Mouse (Mus musculus) midbrain, embryonic 13.5 days (tissue): ENCODE data around the gene Ifit3. TPM values are rescaled to one million over a fixed set of nuclear protein-coding genes. Genes with fewer than 3 reads are reported as not detected.
"Not testable (repeated sequence)": the region's sequence is repeated elsewhere in the genome, so short reads cannot be mapped to it uniquely, and the experiment has no call there.

Experiments used
- ATAC-seq: fragments of 200-750 bp; cut with Nextera tagmentation; 2 replicates; pipeline ENCODE4 v1.8.0; 2017; ENCODE audit warnings: mild to moderate bottlenecking, moderate TSS enrichment, moderate library complexity
- H3K27ac ChIP-seq: fragments of 300-500 bp; sonication (generic); 2 replicates; pipeline ENCODE4 v1.5.1; 2015; ENCODE audit warnings: inconsistent platforms, mild to moderate bottlenecking, moderate library complexity
- H3K27me3 ChIP-seq: fragments of 300-500 bp; sonication (generic); 2 replicates; pipeline ENCODE4 v1.6.1; 2015; ENCODE audit warnings: mild to moderate bottlenecking, inconsistent platforms
- H3K36me3 ChIP-seq: fragments of 300-500 bp; sonication (generic); 2 replicates; pipeline ENCODE4 v1.6.1; 2015; ENCODE audit warnings: mild to moderate bottlenecking, inconsistent platforms
- H3K4me1 ChIP-seq: fragments of 300-500 bp; sonication (generic); replicated peaks from 2 replicates; pipeline ENCODE4 v1.6.1; 2015; ENCODE audit warnings: inconsistent platforms
- H3K4me2 ChIP-seq: fragments of 300-500 bp; sonication (generic); replicated peaks from 2 replicates; pipeline ENCODE4 v1.6.1; 2015; ENCODE audit warnings: moderate library complexity, mild to moderate bottlenecking, inconsistent platforms
- H3K4me3 ChIP-seq: fragments of 300-500 bp; sonication (generic); replicated peaks from 2 replicates; pipeline ENCODE4 v1.5.1; 2015; ENCODE audit warnings: mild to moderate bottlenecking, inconsistent platforms
- H3K9ac ChIP-seq: fragments of 300-500 bp; sonication (generic); replicated peaks from 2 replicates; pipeline ENCODE4 v1.6.1; 2015; ENCODE audit warnings: mild to moderate bottlenecking, inconsistent platforms
- H3K9me3 ChIP-seq: fragments of 300-500 bp; sonication (generic); 2 replicates; pipeline ENCODE4 v1.6.1; 2016; ENCODE audit warnings: mild to moderate bottlenecking, inconsistent platforms
- WGBS: fragments of 180-500 bp; shearing (Covaris S2); methylation state at CpG from one replicate; pipeline ENCODE4 v1.1.7; 2015; 5-methylcytosine and 5-hydroxymethylcytosine counted together
- polyA plus RNA-seq: library from polyadenylated mRNA; unstranded; fragments of >200 nt; fragmentation: Nextera tagmentation; extraction: Ambion mirVana; gene quantifications from 2 replicates; pipeline ENCODE4 v1.2.1, GENCODE M21; 2015

Gene Ifit3
- polyA plus RNA-seq, 1 experiment from 2014 or later: 0.92 TPM

GRCm38 (mm10) chr19:34594523-34594922, 11.2 kb downstream of the Ifit3 start:
- not testable (repeated sequence) for H3K36me3 ChIP-seq, H3K4me2 ChIP-seq, H3K9me3 ChIP-seq, H3K9ac ChIP-seq, H3K4me1 ChIP-seq, H3K4me3 ChIP-seq, H3K27ac ChIP-seq, H3K27me3 ChIP-seq, ATAC-seq
- WGBS: 85% methylated on average over 3 of the region's 3 CpGs

- no peaks in the 10 kb centered on the region for H3K4me1 ChIP-seq
- H3K27me3 ChIP-seq: no peaks in the 10 kb centered on the region
- H3K9me3 ChIP-seq: no peaks in the 10 kb centered on the region
- H3K4me3 ChIP-seq: no peak overlapping the region
- H3K27ac ChIP-seq: no peak overlapping the region
- no peak for ATAC-seq
- H3K4me2 ChIP-seq: no peak overlapping the region
- H3K9ac ChIP-seq: no peak overlapping the region
- no peaks in the 10 kb centered on the region for H3K36me3 ChIP-seq
These were observed 13.5 kb downstream of the Ifit3 start for GRCm38 (mm10) chr19:34596811-34597210.

GRCm38 (mm10) chr19:34598341-34598740, 15.0 kb downstream of the Ifit3 start:
- H3K27ac ChIP-seq: no peak overlapping the region
- no peak overlapping the region for H3K4me2 ChIP-seq
- no peaks in the 10 kb centered on the region for H3K9me3 ChIP-seq
- H3K4me3 ChIP-seq: no peak overlapping the region
- H3K36me3 ChIP-seq: no peaks in the 10 kb centered on the region
- no peaks in the 10 kb centered on the region for H3K27me3 ChIP-seq
- H3K4me1 ChIP-seq: no peaks in the 10 kb centered on the region
- no peak for ATAC-seq
- WGBS: 88% methylated on average over 2 of the region's 2 CpGs
- no peak overlapping the region for H3K9ac ChIP-seq

GRCm38 (mm10) chr19:34599250-34599649, 15.9 kb downstream of the Ifit3 start:
- not testable (repeated sequence) for H3K36me3 ChIP-seq, ATAC-seq, H3K4me2 ChIP-seq, H3K9ac ChIP-seq, H3K27ac ChIP-seq, H3K4me1 ChIP-seq, H3K9me3 ChIP-seq, H3K4me3 ChIP-seq, H3K27me3 ChIP-seq

GRCm38 (mm10) chr19:34601888-34602287, 18.6 kb downstream of the Ifit3 start, which contains the start of gene Ifit1bl1:
Ifit1bl1 (minus strand) TSS chr19:34601956.
- not testable (repeated sequence) for ATAC-seq, H3K36me3 ChIP-seq, H3K4me3 ChIP-seq, H3K27me3 ChIP-seq, H3K27ac ChIP-seq, H3K9me3 ChIP-seq, H3K9ac ChIP-seq, H3K4me1 ChIP-seq, H3K4me2 ChIP-seq
- 30% methylated on average over 1 of the region's 1 CpGs for WGBS

GRCm38 (mm10) chr19:34605472-34605871, 22.1 kb downstream of the Ifit3 start:
- 86% methylated on average over 3 of the region's 3 CpGs for WGBS
- no peak for ATAC-seq

GRCm38 (mm10) chr19:34607237-34608051, 24.1 kb downstream of the Ifit3 start, which contains the start of gene Ifit3b:
Ifit3b (plus strand) TSS chr19:34607970.
- not testable (repeated sequence) for H3K4me3 ChIP-seq, H3K4me1 ChIP-seq, ATAC-seq, H3K27ac ChIP-seq, H3K9ac ChIP-seq, H3K4me2 ChIP-seq, H3K9me3 ChIP-seq, H3K36me3 ChIP-seq, H3K27me3 ChIP-seq
- WGBS: 67% methylated on average over 4 of the region's 4 CpGs

More at GRCm38 (mm10) chr19:34605472-34605871, 22.1 kb downstream of the Ifit3 start:
- Histone ChIP-seq H3K9ac (no peak overlapping the region), H3K27ac (no peak overlapping the region), H3K4me2 (no peak overlapping the region), H3K36me3 (no peaks in the 10 kb centered on the region), H3K9me3 (no peaks in the 10 kb centered on the region), H3K27me3 (no peaks in the 10 kb centered on the region), H3K4me3 (no peak overlapping the region), H3K4me1 (no peaks in the 10 kb centered on the region)

GRCm38 (mm10) chr19:34610118-34610517, 26.8 kb downstream of the Ifit3 start:
- H3K27me3 ChIP-seq, H3K36me3 ChIP-seq, ATAC-seq, H3K9ac ChIP-seq, H3K4me2 ChIP-seq, H3K4me1 ChIP-seq, H3K4me3 ChIP-seq, H3K27ac ChIP-seq, H3K9me3 ChIP-seq: not testable (repeated sequence)
- 74% methylated on average over 3 of the region's 3 CpGs for WGBS

- ATAC-seq, H3K4me2 ChIP-seq, H3K9ac ChIP-seq, H3K36me3 ChIP-seq, H3K4me3 ChIP-seq, H3K27me3 ChIP-seq, H3K27ac ChIP-seq, H3K9me3 ChIP-seq, H3K4me1 ChIP-seq: not testable (repeated sequence)
- 84% methylated on average over 6 of the region's 11 CpGs for whole genome bisulfite sequencing
These were observed 29.1 kb downstream of the Ifit3 start for GRCm38 (mm10) chr19:34612243-34613001.

- H3K4me3 ChIP-seq: no peak overlapping the region
- H3K9me3 ChIP-seq: no peaks in the 10 kb centered on the region
- no peak overlapping the region for H3K27ac ChIP-seq
- H3K4me1 ChIP-seq: no peaks in the 10 kb centered on the region
- no peaks in the 10 kb centered on the region for H3K36me3 ChIP-seq
- WGBS: 93% methylated on average over 5 of the region's 5 CpGs
- H3K9ac ChIP-seq: no peak overlapping the region
- H3K27me3 ChIP-seq: no peaks in the 10 kb centered on the region
- no peak overlapping the region for H3K4me2 ChIP-seq
- no peak for ATAC-seq
These were observed 37.5 kb downstream of the Ifit3 start for GRCm38 (mm10) chr19:34620871-34621270.

GRCm38 (mm10) chr19:34623781-34624180, 40.5 kb downstream of the Ifit3 start:
- H3K9ac ChIP-seq: no peak overlapping the region
- no peak overlapping the region for H3K27ac ChIP-seq
- ATAC-seq: no peak
- H3K27me3 ChIP-seq: no peaks in the 10 kb centered on the region
- no peaks in the 10 kb centered on the region for H3K36me3 ChIP-seq
- no peaks in the 10 kb centered on the region for H3K4me1 ChIP-seq
- 94% methylated on average over 6 of the region's 6 CpGs for WGBS
- no peak overlapping the region for H3K4me3 ChIP-seq
- H3K9me3 ChIP-seq: no peaks in the 10 kb centered on the region
- no peak overlapping the region for H3K4me2 ChIP-seq

- no peak for ATAC-seq
- 87% methylated on average over 4 of the region's 4 CpGs for WGBS
- no peak overlapping the region for H3K4me3 ChIP-seq
These were observed 41.3 kb downstream of the Ifit3 start for GRCm38 (mm10) chr19:34624663-34625062.

More at GRCm38 (mm10) chr19:34624663-34625062, 41.3 kb downstream of the Ifit3 start:
- H3K27me3 ChIP-seq: no peaks in the 10 kb centered on the region
- no peak overlapping the region for H3K4me2 ChIP-seq
- no peaks in the 10 kb centered on the region for H3K9me3 ChIP-seq
- H3K36me3 ChIP-seq: no peaks in the 10 kb centered on the region
- no peak overlapping the region for H3K27ac ChIP-seq
- no peaks in the 10 kb centered on the region for H3K4me1 ChIP-seq
- H3K9ac ChIP-seq: no peak overlapping the region
